Mouse (Mus musculus) C2C12 (cell line): Measurements from ENCODE around the gene Cgnl1. TPM values are rescaled to one million over a fixed set of nuclear protein-coding genes. Genes with fewer than 3 reads are reported as not detected.

Experiments used
- H3K27me3 ChIP-seq: one replicate; pipeline ENCODE4 v1.6.1; 2011; ENCODE audit not compliant: control insufficient read depth, insufficient read depth, insufficient read length
- H3K36me3 ChIP-seq: one replicate; pipeline ENCODE4 v1.6.1; 2011; ENCODE audit not compliant: control insufficient read depth, insufficient read depth
- H3K4me3 ChIP-seq: one replicate; pipeline ENCODE4 v1.5.1; 2011; ENCODE audit warnings: mild to moderate bottlenecking, control low read depth; ENCODE audit not compliant: poor library complexity, insufficient read depth, severe bottlenecking
- H3K79me2 ChIP-seq: one replicate; pipeline ENCODE4 v1.6.1; 2011; ENCODE audit not compliant: control insufficient read depth, insufficient read depth
- H3K79me3 ChIP-seq: one replicate; pipeline ENCODE4 v1.6.1; 2011; ENCODE audit warnings: low read depth, control low read depth
- H3ac ChIP-seq: one replicate; pipeline ENCODE3; 2011; ENCODE audit warnings: low read depth; ENCODE audit not compliant: control insufficient read depth, insufficient read length
- CEBPB ChIP-seq: IDR thresholded peaks from one replicate; pipeline ENCODE4 v1.6.1; 2011; ENCODE audit warnings: low read depth, mild to moderate bottlenecking, control low read depth, moderate library complexity
- CTCF ChIP-seq: IDR thresholded peaks from one replicate; pipeline ENCODE4 v1.5.1; 2011; ENCODE audit not compliant: control insufficient read depth, insufficient read depth, insufficient read length
- FOSL1 ChIP-seq: IDR thresholded peaks from one replicate; pipeline ENCODE4 v1.8.0; 2011; ENCODE audit warnings: mild to moderate bottlenecking, low read length; ENCODE audit not compliant: poor library complexity, insufficient read depth, severe bottlenecking
- MAX ChIP-seq: IDR thresholded peaks from one replicate; pipeline ENCODE4 v1.6.1; 2011; ENCODE audit warnings: mild to moderate bottlenecking, control low read depth
- MYOD1 ChIP-seq: IDR thresholded peaks from one replicate; pipeline ENCODE4 v1.6.1; 2011; ENCODE audit warnings: low read depth; ENCODE audit not compliant: control insufficient read depth, insufficient read length
- MYOG ChIP-seq: IDR thresholded peaks from one replicate; pipeline ENCODE4 v1.6.1; 2011; ENCODE audit not compliant: control insufficient read depth, insufficient read length; ENCODE audit errors: extremely low read depth
- USF1 ChIP-seq: IDR thresholded peaks from one replicate; pipeline ENCODE4 v1.6.1; 2011; ENCODE audit warnings: low read depth, mild to moderate bottlenecking, control low read depth, moderate library complexity
- polyA plus RNA-seq: library from polyadenylated mRNA; unstranded; fragments of >200 nt; fragmentation: generic; extraction: Trizol; gene quantifications from one replicate; pipeline ENCODE4 v1.2.1, GENCODE M21; 2012; ENCODE audit warnings: missing spikeins

The Cgnl1 gene
- polyA plus RNA-seq, 1 experiment: 1.9 TPM

DNA sequence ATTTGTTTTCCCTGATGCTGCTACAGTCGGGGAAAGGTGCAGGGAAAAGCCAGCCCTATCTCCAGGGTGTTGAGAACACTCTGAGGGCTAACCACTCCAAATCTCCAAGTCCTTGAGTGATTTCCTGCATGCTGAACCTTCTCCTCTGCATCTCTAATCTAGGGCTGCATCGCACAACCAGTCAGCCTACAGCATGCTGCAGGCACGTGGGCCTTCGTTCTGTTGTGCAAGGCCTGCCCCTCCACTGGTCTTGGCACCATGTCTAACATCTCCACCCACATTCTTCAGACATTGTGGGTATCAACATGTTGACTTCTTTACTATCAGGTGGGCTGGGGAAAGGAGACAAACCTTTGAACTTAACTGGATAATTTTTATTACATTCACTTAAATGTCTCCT is 44.2 kb downstream of the Cgnl1 start:
- Histone ChIP-seq H3K27me3 (no peaks in the 10 kb centered on the region), H3K36me3 (no peaks in the 10 kb centered on the region), H3K4me3 (no peak overlapping the region), H3K79me2 (no peaks in the 10 kb centered on the region), H3K79me3 (no peaks in the 10 kb centered on the region), H3ac (no peak overlapping the region)
- TF ChIP-seq CTCF: no peak
- TF ChIP-seq CEBPB: no peak
- TF ChIP-seq MYOD1: no peak
- TF ChIP-seq FOSL1: no peak
- TF ChIP-seq MAX: no peak
- TF ChIP-seq MYOG: no peak
- TF ChIP-seq USF1: no peak

GRCm38 (mm10) chr9:71726121-71726520 is 45.3 kb downstream of the Cgnl1 start:
- Histone ChIP-seq H3K79me3 (no peaks in the 10 kb centered on the region), H3K79me2 (no peaks in the 10 kb centered on the region), H3K27me3 (no peaks in the 10 kb centered on the region), H3K4me3 (no peak overlapping the region), H3K36me3 (no peaks in the 10 kb centered on the region), H3ac (no peak overlapping the region)
- TF ChIP-seq MAX: no peak

- H3ac ChIP-seq: no peak overlapping the region
- no peaks in the 10 kb centered on the region for H3K79me2 ChIP-seq
- no peaks in the 10 kb centered on the region for H3K27me3 ChIP-seq
- no peaks in the 10 kb centered on the region for H3K79me3 ChIP-seq
- H3K4me3 ChIP-seq: no peak overlapping the region
- TF ChIP-seq FOSL1 (no peak), MYOD1 (no peak), MYOG (no peak)
- H3K36me3 ChIP-seq: no peaks in the 10 kb centered on the region
Measured at GRCm38 (mm10) chr9:71722366-71722765, 49.0 kb downstream of the Cgnl1 start.

- Histone ChIP-seq H3K79me3 (no peaks in the 10 kb centered on the region), H3K27me3 (no peaks in the 10 kb centered on the region), H3K36me3 (no peaks in the 10 kb centered on the region), H3K4me3 (no peak overlapping the region), H3K79me2 (no peaks in the 10 kb centered on the region), H3ac (no peak overlapping the region)
- TF ChIP-seq USF1: no peak
- no peak for TF ChIP-seq MYOD1
Measured at GRCm38 (mm10) chr9:71716995-71717394, 54.4 kb downstream of the Cgnl1 start.

DNA sequence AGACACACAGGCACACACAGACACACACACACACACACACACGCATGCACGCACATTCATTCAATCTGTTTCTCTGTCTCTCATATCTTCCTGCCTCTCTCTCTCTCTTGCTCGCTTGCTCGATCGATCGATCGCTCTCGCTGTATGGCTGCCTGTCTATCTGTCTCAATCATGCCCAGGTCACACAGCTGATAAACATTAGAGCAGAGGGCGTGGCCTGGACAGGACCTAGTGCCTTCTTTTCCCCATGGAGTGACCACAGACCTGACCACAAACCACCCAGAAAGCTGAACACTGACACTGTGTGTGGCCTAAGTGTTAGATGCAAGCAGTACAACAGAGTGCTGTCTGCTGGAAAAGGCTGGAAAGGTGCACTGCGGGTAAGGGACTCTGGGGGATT is 60.6 kb downstream of the Cgnl1 start:
- Histone ChIP-seq H3ac (no peak overlapping the region), H3K79me2 (no peaks in the 10 kb centered on the region), H3K27me3 (no peaks in the 10 kb centered on the region), H3K79me3 (no peaks in the 10 kb centered on the region), H3K4me3 (no peak overlapping the region), H3K36me3 (no peaks in the 10 kb centered on the region)
- no peak for TF ChIP-seq MAX
- TF ChIP-seq MYOD1: no peak
- no peak for TF ChIP-seq CTCF
- no peak for TF ChIP-seq FOSL1
- TF ChIP-seq CEBPB: no peak
- no peak for TF ChIP-seq MYOG
- TF ChIP-seq USF1: no peak

DNA sequence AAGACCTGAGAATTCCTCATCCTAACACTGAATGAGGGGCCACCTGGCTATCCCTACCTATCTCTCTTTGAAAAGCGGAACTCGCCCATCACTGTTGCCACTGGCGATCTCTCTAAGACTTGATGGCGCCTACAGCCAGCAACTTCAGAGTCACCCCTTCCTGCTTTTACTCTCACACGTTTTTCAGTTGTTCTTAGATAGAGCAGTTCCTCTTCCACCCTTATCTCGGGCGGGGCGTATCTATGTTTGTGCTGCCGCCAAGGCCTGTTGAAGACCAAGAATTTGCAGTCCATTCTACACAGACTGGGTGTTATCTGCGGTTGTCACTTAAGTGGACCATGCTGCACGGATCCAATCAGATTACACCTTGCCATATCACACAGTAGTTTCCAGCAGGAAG is 62.2 kb downstream of the Cgnl1 start:
- no peak overlapping the region for H3ac ChIP-seq
- no peak overlapping the region for H3K4me3 ChIP-seq
- H3K79me3 ChIP-seq: no peaks in the 10 kb centered on the region
- TF ChIP-seq MAX (no peak), USF1 (no peak), MYOG (no peak), MYOD1 (no peak), CEBPB (no peak), CTCF (no peak), FOSL1 (no peak)
- H3K36me3 ChIP-seq: no peaks in the 10 kb centered on the region
- H3K27me3 ChIP-seq: no peaks in the 10 kb centered on the region
- no peaks in the 10 kb centered on the region for H3K79me2 ChIP-seq
